Comparison of ENCODE assay signal across 29 mouse cellular contexts in genomic region chr10:80220676-80221075, GRCm38 (mm10). TPM values are rescaled to one million over a fixed set of nuclear protein-coding genes. Genes with fewer than 3 reads are reported as not detected.
DNase-seq lines count a peak whose midpoint lies in the region; ATAC-seq lines count a peak whose summit lies in the region.
"Had no signal": no experiment of that assay in that cellular context is flagged by ENCODE, and none has a peak within 500 bp of the region (broad histone marks: within the 10 kb centered on the region; RNA-seq: fewer than 3 reads in every experiment).

No protein-coding gene starts in this region.

- H3K4me1 ChIP-seq in heart, embryonic 10.5 days: peaks cover 19% of the 10 kb centered on the region
- peaks cover 33% of the 10 kb centered on the region for H3K4me1 ChIP-seq in midbrain, embryonic 10.5 days
- H3K4me1 ChIP-seq in midbrain, embryonic 11.5 days (ENCODE audit: control insufficient read depth, insufficient read depth, low read length): peaks cover 12% of the 10 kb centered on the region
- H3K4me1 ChIP-seq in limb, embryonic 10.5 days: peaks cover 26% of the 10 kb centered on the region

- H3K9me3 ChIP-seq in heart, embryonic 10.5 days: no peaks in the 10 kb centered on the region
- H3K9me3 ChIP-seq in midbrain, embryonic 10.5 days (replicated peaks): no peaks in the 10 kb centered on the region
- no peaks in the 10 kb centered on the region for H3K9me3 ChIP-seq in midbrain, embryonic 11.5 days (ENCODE audit: control insufficient read depth, low read length)
- no peaks in the 10 kb centered on the region for H3K9me3 ChIP-seq in limb, embryonic 10.5 days (replicated peaks)
- H3K9me3 ChIP-seq: embryonic facial prominence, embryonic 13.5 days; forebrain, embryonic 15.5 days; hindbrain, embryonic 12.5 days; hindbrain, embryonic 15.5 days had no signal

- ATAC-seq in midbrain, embryonic 11.5 days (ENCODE audit: low FRiP score): no peak
- ATAC-seq: forebrain, embryonic 15.5 days; intestine, postnatal 0 days; Patski had no signal

- 0 out of 2 replicates have a peak overlapping the region, but pooled peaks have one; percentile 42 for H3K27ac ChIP-seq in heart, embryonic 10.5 days
- peak overlapping the region; percentile 46 for H3K27ac ChIP-seq in midbrain, embryonic 10.5 days (replicated peaks)
- H3K27ac ChIP-seq in midbrain, embryonic 11.5 days (ENCODE audit: low read depth, low read length): no peak overlapping the region
- H3K27ac ChIP-seq in limb, embryonic 10.5 days: peak overlapping the region; percentile 25; the same call in 1 of the 2 replicates
- H3K27ac ChIP-seq: embryonic facial prominence, embryonic 13.5 days; forebrain, embryonic 15.5 days; heart, adult 2 months; hindbrain, embryonic 12.5 days; hindbrain, embryonic 15.5 days had no signal

- intact Hi-C loops in heart, postnatal 10 days (cut with DNase I): no loop called here
- intact Hi-C loops in left cerebral cortex, postnatal 14 days (cut with DNase I): no loop called here

- no peak overlapping the region for H3K4me2 ChIP-seq in midbrain, embryonic 11.5 days
- H3K4me2 ChIP-seq: embryonic facial prominence, embryonic 13.5 days; forebrain, embryonic 15.5 days; heart, embryonic 11.5 days; hindbrain, embryonic 12.5 days; hindbrain, embryonic 15.5 days had no signal

- H3K9ac ChIP-seq in midbrain, embryonic 11.5 days (ENCODE audit: low read length): no peak overlapping the region
- H3K9ac ChIP-seq: forebrain, embryonic 15.5 days; hindbrain, embryonic 12.5 days; hindbrain, embryonic 15.5 days had no signal

- 35% methylated on average over 7 of the region's 9 CpGs for WGBS in heart, embryonic 10.5 days
- WGBS in midbrain, embryonic 10.5 days: 36% methylated on average over 8 of the region's 9 CpGs
- WGBS in midbrain, embryonic 11.5 days: 26% methylated on average over 8 of the region's 9 CpGs
- WGBS in limb, embryonic 10.5 days: 33% methylated on average over 7 of the region's 9 CpGs

- no peaks in the 10 kb centered on the region for H3K36me3 ChIP-seq in heart, embryonic 10.5 days
- no peaks in the 10 kb centered on the region for H3K36me3 ChIP-seq in midbrain, embryonic 10.5 days
- H3K36me3 ChIP-seq in midbrain, embryonic 11.5 days (ENCODE audit: control insufficient read depth, insufficient read depth, low read length): no peaks in the 10 kb centered on the region
- H3K36me3 ChIP-seq in limb, embryonic 10.5 days: no peaks in the 10 kb centered on the region
- H3K36me3 ChIP-seq: embryonic facial prominence, embryonic 13.5 days; forebrain, embryonic 15.5 days; G1E; hindbrain, embryonic 12.5 days; hindbrain, embryonic 15.5 days had no signal

- no peak overlapping the region for H3K4me3 ChIP-seq in heart, embryonic 10.5 days
- no peak overlapping the region for H3K4me3 ChIP-seq in midbrain, embryonic 10.5 days
- H3K4me3 ChIP-seq in midbrain, embryonic 11.5 days (ENCODE audit: low read depth, low read length): no peak overlapping the region
- no peak overlapping the region for H3K4me3 ChIP-seq in limb, embryonic 10.5 days
- H3K4me3 ChIP-seq: embryonic facial prominence, embryonic 13.5 days; erythroblast, embryonic 14.5 days; forebrain, embryonic 15.5 days; heart, adult 2 months; hindbrain, embryonic 12.5 days; hindbrain, embryonic 15.5 days had no signal

- no peak for DNase-seq in heart, embryonic 10.5 days (ENCODE audit: low spot score)
- no peak for DNase-seq in heart, postnatal 10 days
- no peak for DNase-seq in midbrain, embryonic 10.5 days (ENCODE audit: low spot score)
- no peak for DNase-seq in midbrain, embryonic 11.5 days (ENCODE audit: low spot score, missing footprints)
- peak; percentile 88 for DNase-seq in R1 (ENCODE audit: low read depth, low spot score)
- DNase-seq in limb, embryonic 10.5 days (ENCODE audit: low spot score): no peak
- DNase-seq in left cerebral cortex, postnatal 14 days (ENCODE audit: low spot score in 2 of 2): no peak
- DNase-seq in c-Kit-positive CD71-positive TER-119-positive erythroid progenitor cells, embryonic 14.5 days (ENCODE audit: low spot score): no peak
- DNase-seq: adrenal gland, postnatal 10 days; adrenal gland, postnatal 36 days; B cell, adult 2 months; cerebellum, adult 11 months; cerebellum, adult 2 months; cerebellum, postnatal 25 days; gastrocnemius, postnatal 10 days; gastrocnemius, postnatal 36 days; heart, adult 2 months; heart, postnatal 36 days; kidney, adult 2 months had no signal

- peaks cover 5% of the 10 kb centered on the region; the same call in 1 of the 2 replicates for H3K27me3 ChIP-seq in heart, embryonic 10.5 days (ENCODE audit: insufficient read depth, poor library complexity, severe bottlenecking)
- peaks cover 5% of the 10 kb centered on the region; the same call in 1 of the 2 replicates for H3K27me3 ChIP-seq in midbrain, embryonic 10.5 days (ENCODE audit: low read depth, poor library complexity, severe bottlenecking)
- no peaks in the 10 kb centered on the region for H3K27me3 ChIP-seq in midbrain, embryonic 11.5 days (ENCODE audit: control insufficient read depth, insufficient read depth, low read length)
- peaks cover 7% of the 10 kb centered on the region; the same call in 1 of the 2 replicates for H3K27me3 ChIP-seq in limb, embryonic 10.5 days (ENCODE audit: low read depth, poor library complexity, severe bottlenecking)
- H3K27me3 ChIP-seq: embryonic facial prominence, embryonic 13.5 days; forebrain, embryonic 15.5 days; hindbrain, embryonic 12.5 days; hindbrain, embryonic 15.5 days; Patski had no signal

RNA-seq across cellular contexts. Expression of gene Mum1, which starts 5.6 kb away (rescaled TPM):
- polyA plus RNA-seq in heart, embryonic 10.5 days (2016; fragmentation: Nextera tagmentation; extraction: Ambion mirVana): 56.4 and 76.5 TPM in 2 replicates
- 10 to 100 TPM; 20.3 to 23.1 TPM for total RNA-seq in heart, postnatal 10 days (2021)
- polyA plus RNA-seq in midbrain, embryonic 10.5 days (2016; fragmentation: Nextera tagmentation; extraction: Ambion mirVana): 154 and 166 TPM in 2 replicates
- polyA plus RNA-seq in midbrain, embryonic 11.5 days (2014; fragmentation: Nextera tagmentation; extraction: Ambion mirVana): 134 and 142 TPM in 2 replicates
- 122 and 128 TPM in 2 replicates for polyA plus RNA-seq in limb, embryonic 10.5 days (2016; fragmentation: Nextera tagmentation; extraction: Ambion mirVana)
- 10 to 100 TPM; 39.4 to 41.5 TPM for total RNA-seq in left cerebral cortex, postnatal 14 days (2021)

RNA-seq across cellular contexts. Expression of gene Ndufs7, which starts 28.2 kb away (rescaled TPM):
- polyA plus RNA-seq in heart, embryonic 10.5 days (2016; fragmentation: Nextera tagmentation; extraction: Ambion mirVana): 432 and 538 TPM in 2 replicates
- 100 to 1,000 TPM; 609 to 639 TPM for total RNA-seq in heart, postnatal 10 days (2021)
- 288 and 314 TPM in 2 replicates for polyA plus RNA-seq in midbrain, embryonic 10.5 days (2016; fragmentation: Nextera tagmentation; extraction: Ambion mirVana)
- polyA plus RNA-seq in midbrain, embryonic 11.5 days (2014; fragmentation: Nextera tagmentation; extraction: Ambion mirVana): 209 and 229 TPM in 2 replicates
- polyA plus RNA-seq in limb, embryonic 10.5 days (2016; fragmentation: Nextera tagmentation; extraction: Ambion mirVana): 311 and 345 TPM in 2 replicates
- total RNA-seq in left cerebral cortex, postnatal 14 days (2021): 100 to 1,000 TPM; 171 to 187 TPM

RNA-seq across cellular contexts. Expression of gene Gamt, which starts 40.1 kb away (rescaled TPM):
- 61.2 and 72.0 TPM in 2 replicates for polyA plus RNA-seq in heart, embryonic 10.5 days (2016; fragmentation: Nextera tagmentation; extraction: Ambion mirVana)
- total RNA-seq in heart, postnatal 10 days (2021): 10 to 100 TPM; 19.3 to 21.3 TPM
- 32.5 and 35.5 TPM in 2 replicates for polyA plus RNA-seq in midbrain, embryonic 10.5 days (2016; fragmentation: Nextera tagmentation; extraction: Ambion mirVana)
- 24.6 and 28.9 TPM in 2 replicates for polyA plus RNA-seq in midbrain, embryonic 11.5 days (2014; fragmentation: Nextera tagmentation; extraction: Ambion mirVana)
- polyA plus RNA-seq in limb, embryonic 10.5 days (2016; fragmentation: Nextera tagmentation; extraction: Ambion mirVana): 14.4 and 18.4 TPM in 2 replicates
- 10 to 100 TPM; 20.7 to 29.7 TPM for total RNA-seq in left cerebral cortex, postnatal 14 days (2021)
- total RNA-seq: G1E had no signal

RNA-seq across cellular contexts. Expression of gene Dazap1, which starts 40.6 kb away (rescaled TPM):
- 40.2 and 58.0 TPM in 2 replicates for polyA plus RNA-seq in heart, embryonic 10.5 days (2016; fragmentation: Nextera tagmentation; extraction: Ambion mirVana)
- total RNA-seq in heart, postnatal 10 days (2021): 10 to 100 TPM; 86.4 to 95.4 TPM
- 43.7 and 50.6 TPM in 2 replicates for polyA plus RNA-seq in midbrain, embryonic 10.5 days (2016; fragmentation: Nextera tagmentation; extraction: Ambion mirVana)
- polyA plus RNA-seq in midbrain, embryonic 11.5 days (2014; fragmentation: Nextera tagmentation; extraction: Ambion mirVana): 37.8 and 42.6 TPM in 2 replicates
- polyA plus RNA-seq in limb, embryonic 10.5 days (2016; fragmentation: Nextera tagmentation; extraction: Ambion mirVana): 61.2 and 66.2 TPM in 2 replicates
- total RNA-seq in left cerebral cortex, postnatal 14 days (2021): 10 to 100 TPM; 84.3 to 84.9 TPM

RNA-seq across cellular contexts. Expression of gene Efna2, which starts 41.4 kb away (rescaled TPM):
- polyA plus RNA-seq in heart, embryonic 10.5 days (2016; fragmentation: Nextera tagmentation; extraction: Ambion mirVana): 14.9 and 20.6 TPM in 2 replicates
- total RNA-seq in heart, postnatal 10 days (2021): 1 to 10 TPM; 1.4 to 1.7 TPM
- polyA plus RNA-seq in midbrain, embryonic 10.5 days (2016; fragmentation: Nextera tagmentation; extraction: Ambion mirVana): 56.6 and 64.5 TPM in 2 replicates
- polyA plus RNA-seq in midbrain, embryonic 11.5 days (2014; fragmentation: Nextera tagmentation; extraction: Ambion mirVana): 78.1 and 91.7 TPM in 2 replicates
- 63.1 and 66.8 TPM in 2 replicates for polyA plus RNA-seq in limb, embryonic 10.5 days (2016; fragmentation: Nextera tagmentation; extraction: Ambion mirVana)
- total RNA-seq in left cerebral cortex, postnatal 14 days (2021): 10 to 100 TPM; 13.9 to 14.3 TPM
- total RNA-seq: common myeloid progenitor, adult 5-6 weeks; G1E had no signal
